ENCODE assay signal across 9 mouse cellular contexts in the genomic region with DNA sequence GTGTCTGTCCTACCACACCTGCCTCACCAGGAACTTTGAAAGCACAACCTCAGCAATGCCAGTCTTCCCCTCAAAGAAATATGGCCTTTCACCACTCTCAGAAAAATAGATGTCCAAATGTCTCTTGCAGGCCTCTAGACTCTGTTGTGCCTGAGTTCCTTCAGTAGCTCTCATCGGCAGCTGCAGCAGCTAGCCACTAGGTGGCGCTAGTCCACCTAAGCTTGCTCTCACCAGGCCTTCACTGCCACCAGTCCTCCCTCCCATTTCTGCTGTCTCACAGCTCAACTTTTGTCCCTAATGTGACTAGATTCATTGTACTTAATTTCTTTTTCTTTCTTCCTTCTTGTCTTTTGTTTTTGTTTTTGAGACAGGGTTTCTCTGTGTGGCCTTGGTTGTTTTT. TPM values are rescaled to one million over a fixed set of nuclear protein-coding genes. Genes with fewer than 3 reads are reported as not detected.
A peak's percentile ranks its signal among the peaks of the same experiment; 100 is the strongest.
DNase-seq lines count a peak whose midpoint lies in the region; ATAC-seq and TF ChIP-seq lines count a peak whose summit lies in the region.
"Had no signal": no experiment of that assay in that cellular context is flagged by ENCODE, and none has a peak within 500 bp of the region (broad histone marks: within the 10 kb centered on the region; RNA-seq: fewer than 3 reads in every experiment).

No protein-coding gene starts in this region.

- TF ChIP-seq CTCF in G1E (IDR thresholded peaks at IDR 0.05; ENCODE audit: low read depth, low read length) = peak; percentile 85

- no peak overlapping the region for H3K9ac ChIP-seq in embryonic facial prominence, embryonic 11.5 days (replicated peaks; ENCODE audit: low read length)

- H3K27ac ChIP-seq in embryonic facial prominence, embryonic 11.5 days (replicated peaks; ENCODE audit: low read depth, low read length) = no peak overlapping the region
- H3K27ac ChIP-seq: macrophage had no signal

- DNase-seq in G1E (ENCODE audit: low spot score) = peak; percentile 63
- DNase-seq in adrenal gland, postnatal 25 days = peak; percentile 72
- DNase-seq in embryonic facial prominence, embryonic 11.5 days (ENCODE audit: low spot score) = peak; percentile 91
- DNase-seq in heart, postnatal 10 days = peak; percentile 83 to 89
- peak; percentile 83 for DNase-seq in layer of hippocampus, adult 9-10 months (ENCODE audit: low spot score)
- DNase-seq in lung, postnatal 14 days = peak; percentile 84
- peak; percentile 81 for DNase-seq in right cerebral cortex, postnatal 25 days
- peak; percentile 66 for DNase-seq in yolk sac, embryonic 10.5 days (ENCODE audit: low spot score)

- H3K36me3 ChIP-seq in G1E (replicated peaks) = peaks cover 72% of the 10 kb centered on the region
- H3K36me3 ChIP-seq in embryonic facial prominence, embryonic 11.5 days (replicated peaks; ENCODE audit: control insufficient read depth, insufficient read depth, low read depth, low read length) = no peaks in the 10 kb centered on the region; the same call in 1 of the 2 replicates

- H3K4me1 ChIP-seq in G1E (ENCODE audit: insufficient read depth, low read depth, low read length) = peaks cover 75% of the 10 kb centered on the region
- no peaks in the 10 kb centered on the region for H3K4me1 ChIP-seq in embryonic facial prominence, embryonic 11.5 days (ENCODE audit: control insufficient read depth, insufficient read depth, low read length)

- WGBS in embryonic facial prominence, embryonic 11.5 days = 0% methylated on average over 2 of the region's 2 CpGs

- H3K9me3 ChIP-seq in G1E (replicated peaks) = no peaks in the 10 kb centered on the region
- H3K9me3 ChIP-seq in embryonic facial prominence, embryonic 11.5 days (replicated peaks; ENCODE audit: control insufficient read depth, low read length) = no peaks in the 10 kb centered on the region

- no peak overlapping the region for H3K4me3 ChIP-seq in G1E (ENCODE audit: low read depth, low read length)
- no peak overlapping the region for H3K4me3 ChIP-seq in embryonic facial prominence, embryonic 11.5 days (ENCODE audit: low read depth, low read length)

- H3K27me3 ChIP-seq in G1E (ENCODE audit: insufficient read depth, low read length) = no peaks in the 10 kb centered on the region
- H3K27me3 ChIP-seq in embryonic facial prominence, embryonic 11.5 days (ENCODE audit: control insufficient read depth, insufficient read depth, low read length) = no peaks in the 10 kb centered on the region

- ATAC-seq in G1E (ENCODE audit: extremely low read depth, insufficient number of reproducible peaks, low FRiP score, poor library complexity, severe bottlenecking) = no peak
- no peak for ATAC-seq in embryonic facial prominence, embryonic 11.5 days (replicated peaks; ENCODE audit: insufficient number of reproducible peaks, low FRiP score, low TSS enrichment, low read depth)

- intact Hi-C loops in heart, postnatal 10 days (cut with DNase I) = loop anchor here (1.0 to 5.0 kb wide), 2 partner anchors 94 to 195 kb away; no protein-coding TSS in a partner anchor

- H3K4me2 ChIP-seq in embryonic facial prominence, embryonic 11.5 days (ENCODE audit: low read depth, low read length) = no peak overlapping the region

RNA-seq across cellular contexts. Expression of gene Wdr83os, which starts 3.5 kb away (rescaled TPM):
- 79.0 and 99.0 TPM in 2 replicates for total RNA-seq in G1E (2014; fragmentation: Nextera tagmentation)
- total RNA-seq in G1E (2017) = 22.0 and 29.4 TPM in 2 replicates
- 5.0 and 11.7 TPM in 2 replicates for polyA plus RNA-seq in G1E (2012)
- 86.5 and 108 TPM in 2 replicates for total RNA-seq in adrenal gland, postnatal 25 days (2021)
- polyA plus RNA-seq in embryonic facial prominence, embryonic 11.5 days (2014; fragmentation: Nextera tagmentation; extraction: Ambion mirVana) = 117 and 127 TPM in 2 replicates
- 10 to 100 TPM; 48.5 to 51.6 TPM for total RNA-seq in heart, postnatal 10 days (2021)

RNA-seq across cellular contexts. Expression of gene Wdr83, which starts 4.1 kb away (rescaled TPM):
- total RNA-seq in G1E (2014; fragmentation: Nextera tagmentation) = 22.4 and 23.8 TPM in 2 replicates
- total RNA-seq in G1E (2017) = 27.2 and 28.4 TPM in 2 replicates
- 24.2 and 38.9 TPM in 2 replicates for polyA plus RNA-seq in G1E (2012)
- 22.7 and 29.2 TPM in 2 replicates for total RNA-seq in adrenal gland, postnatal 25 days (2021)
- polyA plus RNA-seq in embryonic facial prominence, embryonic 11.5 days (2014; fragmentation: Nextera tagmentation; extraction: Ambion mirVana) = 48.6 and 52.2 TPM in 2 replicates
- total RNA-seq in heart, postnatal 10 days (2021) = 10 to 100 TPM; 27.4 to 27.7 TPM

RNA-seq across cellular contexts. Expression of gene Dhps, which starts 5.4 kb away (rescaled TPM):
- total RNA-seq in G1E (2014; fragmentation: Nextera tagmentation) (42.9 and 58.5 TPM in 2 replicates), G1E (2017) (33.9 and 36.2 TPM in 2 replicates)
- 27.3 and 41.7 TPM in 2 replicates for polyA plus RNA-seq in G1E (2012)
- total RNA-seq in adrenal gland, postnatal 25 days (2021) = 25.8 and 36.9 TPM in 2 replicates
- 61.9 and 67.7 TPM in 2 replicates for polyA plus RNA-seq in embryonic facial prominence, embryonic 11.5 days (2014; fragmentation: Nextera tagmentation; extraction: Ambion mirVana)
- total RNA-seq in heart, postnatal 10 days (2021) = 10 to 100 TPM; 28.0 to 29.5 TPM

RNA-seq across cellular contexts. Expression of gene Man2b1, which starts 6.1 kb away (rescaled TPM):
- total RNA-seq in G1E (2014; fragmentation: Nextera tagmentation) = 91.8 and 105 TPM in 2 replicates
- 87.7 and 88.0 TPM in 2 replicates for total RNA-seq in G1E (2017)
- polyA plus RNA-seq in G1E (2012) = 12.4 and 19.3 TPM in 2 replicates
- 54.3 and 58.5 TPM in 2 replicates for total RNA-seq in adrenal gland, postnatal 25 days (2021)
- 19.5 and 21.9 TPM in 2 replicates for polyA plus RNA-seq in embryonic facial prominence, embryonic 11.5 days (2014; fragmentation: Nextera tagmentation; extraction: Ambion mirVana)
- total RNA-seq in heart, postnatal 10 days (2021) = 10 to 100 TPM; 32.5 to 34.6 TPM

RNA-seq across cellular contexts. Expression of gene Gm5741, which starts 9.2 kb away (rescaled TPM):
- total RNA-seq in G1E (2014; fragmentation: Nextera tagmentation) (not detected in 2 replicates), G1E (2017) (0.99 and 1.0 TPM in 2 replicates)
- polyA plus RNA-seq in G1E (2012) = 0.89 and 1.8 TPM in 2 replicates
- not detected in 2 replicates for total RNA-seq in adrenal gland, postnatal 25 days (2021)
- polyA plus RNA-seq in embryonic facial prominence, embryonic 11.5 days (2014; fragmentation: Nextera tagmentation; extraction: Ambion mirVana) = not detected in 2 replicates
- not detected for total RNA-seq in heart, postnatal 10 days (2021)
- polyA plus RNA-seq: macrophage had no signal
